Mouse (Mus musculus) forebrain, embryonic 11.5 days (tissue): ENCODE measurements around the gene Pdcd1lg2. TPM values are rescaled to one million over a fixed set of nuclear protein-coding genes. Genes with fewer than 3 reads are reported as not detected.
"Not testable (repeated sequence)": the region's sequence is repeated elsewhere in the genome, so short reads cannot be mapped to it uniquely, and the experiment has no call there.

ENCODE experiments used
- ATAC-seq: fragments of 200-750 bp; cut with Nextera tagmentation; replicated peaks from 2 replicates; pipeline ENCODE4 v1.8.0; 2017; ENCODE audit warnings: moderate TSS enrichment; ENCODE audit not compliant: low FRiP score
- DNase-seq: peaks from one replicate; pipeline ENCODE4 v3.0.0-alpha.2; 2017; ENCODE audit warnings: low spot score
- H3K27ac ChIP-seq: fragments of 300-500 bp; sonication (generic); 2 replicates; pipeline ENCODE4 v1.5.1; 2014; ENCODE audit warnings: low read depth, low read length
- H3K27me3 ChIP-seq: fragments of 300-500 bp; sonication (generic); 2 replicates; pipeline ENCODE4 v1.6.1; 2014; ENCODE audit warnings: mild to moderate bottlenecking, low read length, mixed read lengths; ENCODE audit not compliant: control insufficient read depth, insufficient read depth
- H3K36me3 ChIP-seq: fragments of 300-500 bp; sonication (generic); 2 replicates; pipeline ENCODE4 v1.6.1; 2014; ENCODE audit warnings: mild to moderate bottlenecking, low read length, moderate library complexity, mixed read lengths; ENCODE audit not compliant: control insufficient read depth, insufficient read depth
- H3K4me1 ChIP-seq: fragments of 300-500 bp; sonication (generic); replicated peaks from 2 replicates; pipeline ENCODE4 v1.6.1; 2014; ENCODE audit warnings: low read length, mixed read lengths; ENCODE audit not compliant: control insufficient read depth, insufficient read depth
- H3K4me2 ChIP-seq: fragments of 300-500 bp; sonication (generic); 2 replicates; pipeline ENCODE4 v1.6.1; 2014; ENCODE audit warnings: low read depth, mild to moderate bottlenecking, low read length, moderate library complexity, mixed read lengths; ENCODE audit not compliant: severe bottlenecking
- H3K4me3 ChIP-seq: fragments of 300-500 bp; sonication (generic); 2 replicates; pipeline ENCODE4 v1.5.1; 2014; ENCODE audit warnings: low read depth, low read length
- H3K9ac ChIP-seq: fragments of 300-500 bp; sonication (generic); 2 replicates; pipeline ENCODE4 v1.6.1; 2014; ENCODE audit warnings: low read length
- H3K9me3 ChIP-seq: fragments of 300-500 bp; sonication (generic); 2 replicates; pipeline ENCODE4 v1.6.1; 2016; ENCODE audit warnings: low read length, mixed read lengths; ENCODE audit not compliant: control insufficient read depth
- WGBS: fragments of 180-500 bp; shearing (Covaris S2); extraction: QIAGEN DNeasy Blood & Tissue Kit; methylation state at CpG from one replicate; pipeline ENCODE4 v1.1.7; 2014; 5-methylcytosine and 5-hydroxymethylcytosine counted together
- polyA plus RNA-seq: library from polyadenylated mRNA; unstranded; fragments of >200 nt; fragmentation: Nextera tagmentation; extraction: Ambion mirVana; gene quantifications from 2 replicates; pipeline ENCODE4 v1.2.1, GENCODE M21; 2014

The Pdcd1lg2 gene
- polyA plus RNA-seq, 1 experiment from 2014 or later: not detected

- H3K9me3 ChIP-seq: no peaks in the 10 kb centered on the region
- H3K27me3 ChIP-seq: no peaks in the 10 kb centered on the region
- H3K27ac ChIP-seq: no peak overlapping the region
- DNase-seq: no peak
- no peak for ATAC-seq
- H3K4me3 ChIP-seq: no peak overlapping the region
- H3K4me1 ChIP-seq: no peaks in the 10 kb centered on the region
- H3K4me2 ChIP-seq: no peak overlapping the region
- 84% methylated on average over 18 of the region's 18 CpGs for WGBS
- no peak overlapping the region for H3K9ac ChIP-seq
- no peaks in the 10 kb centered on the region for H3K36me3 ChIP-seq
These were observed 4.4 kb upstream of the Pdcd1lg2 start for GRCm38 (mm10) chr19:29406042-29407017.

GRCm38 (mm10) chr19:29412476-29413420, 2.0 kb downstream of the Pdcd1lg2 start:
- Histone ChIP-seq H3K4me1 (no peaks in the 10 kb centered on the region), H3K9ac (no peak overlapping the region), H3K4me2 (no peak overlapping the region), H3K4me3 (no peak overlapping the region), H3K27ac (no peak overlapping the region), H3K9me3 (no peaks in the 10 kb centered on the region), H3K36me3 (no peaks in the 10 kb centered on the region), H3K27me3 (no peaks in the 10 kb centered on the region)
- DNase-seq (no peak), ATAC-seq (no peak)
- 76% methylated on average over 6 of the region's 6 CpGs for WGBS

- H3K4me2 ChIP-seq: no peak overlapping the region
- ATAC-seq: no peak
- 84% methylated on average over 3 of the region's 3 CpGs for WGBS
- no peaks in the 10 kb centered on the region for H3K36me3 ChIP-seq
- DNase-seq: no peak
- H3K27me3 ChIP-seq: no peaks in the 10 kb centered on the region
- H3K27ac ChIP-seq: no peak overlapping the region
- no peaks in the 10 kb centered on the region for H3K9me3 ChIP-seq
- H3K9ac ChIP-seq: no peak overlapping the region
- H3K4me3 ChIP-seq: no peak overlapping the region
- H3K4me1 ChIP-seq: no peaks in the 10 kb centered on the region
These were observed 3.8 kb downstream of the Pdcd1lg2 start for GRCm38 (mm10) chr19:29414513-29414912.

GRCm38 (mm10) chr19:29414917-29415316, 4.2 kb downstream of the Pdcd1lg2 start:
- not testable (repeated sequence) for H3K36me3 ChIP-seq, ATAC-seq, H3K9ac ChIP-seq, H3K27ac ChIP-seq, H3K27me3 ChIP-seq, H3K9me3 ChIP-seq, H3K4me2 ChIP-seq, H3K4me1 ChIP-seq, H3K4me3 ChIP-seq, DNase-seq

GRCm38 (mm10) chr19:29416393-29416902, 5.7 kb downstream of the Pdcd1lg2 start:
- H3K36me3 ChIP-seq: no peaks in the 10 kb centered on the region
- H3K27ac ChIP-seq: no peak overlapping the region
- no peaks in the 10 kb centered on the region for H3K4me1 ChIP-seq
- no peak overlapping the region for H3K4me3 ChIP-seq
- no peaks in the 10 kb centered on the region for H3K9me3 ChIP-seq
- no peak overlapping the region for H3K9ac ChIP-seq
- DNase-seq: no peak
- 79% methylated on average over 3 of the region's 3 CpGs for WGBS
- H3K27me3 ChIP-seq: no peaks in the 10 kb centered on the region
- no peak for ATAC-seq
- no peak overlapping the region for H3K4me2 ChIP-seq

- Histone ChIP-seq H3K9me3 (no peaks in the 10 kb centered on the region), H3K27me3 (no peaks in the 10 kb centered on the region), H3K4me2 (no peak overlapping the region), H3K9ac (no peak overlapping the region), H3K27ac (no peak overlapping the region), H3K36me3 (no peaks in the 10 kb centered on the region), H3K4me3 (no peak overlapping the region), H3K4me1 (no peaks in the 10 kb centered on the region)
- DNase-seq: no peak
- no peak for ATAC-seq
- WGBS: 61% methylated on average over 2 of the region's 2 CpGs
These were observed 6.5 kb downstream of the Pdcd1lg2 start for GRCm38 (mm10) chr19:29417188-29417587.

GRCm38 (mm10) chr19:29417894-29418293, 7.2 kb downstream of the Pdcd1lg2 start:
- no peak for DNase-seq
- no peak for ATAC-seq
- Histone ChIP-seq H3K9ac (no peak overlapping the region), H3K9me3 (no peaks in the 10 kb centered on the region), H3K4me3 (no peak overlapping the region), H3K4me2 (no peak overlapping the region), H3K27me3 (no peaks in the 10 kb centered on the region), H3K27ac (no peak overlapping the region), H3K4me1 (no peaks in the 10 kb centered on the region), H3K36me3 (no peaks in the 10 kb centered on the region)
- WGBS: 85% methylated on average over 2 of the region's 2 CpGs

GRCm38 (mm10) chr19:29418661-29419115, 8.0 kb downstream of the Pdcd1lg2 start:
- Histone ChIP-seq H3K27me3 (no peaks in the 10 kb centered on the region), H3K9ac (no peak overlapping the region), H3K9me3 (no peaks in the 10 kb centered on the region), H3K4me1 (no peaks in the 10 kb centered on the region), H3K36me3 (no peaks in the 10 kb centered on the region), H3K27ac (no peak overlapping the region), H3K4me3 (no peak overlapping the region), H3K4me2 (no peak overlapping the region)
- no peak for ATAC-seq
- WGBS: 56% methylated on average over 9 of the region's 9 CpGs
- no peak for DNase-seq
